Mouse (Mus musculus) heart, postnatal 25 days (tissue): Measurements from ENCODE around the gene Dglucy. TPM values are rescaled to one million over a fixed set of nuclear protein-coding genes. Genes with fewer than 3 reads are reported as not detected.
A peak's percentile ranks its signal among the peaks of the same experiment; 100 is the strongest.
"Not testable (repeated sequence)": the region's sequence is repeated elsewhere in the genome, so short reads cannot be mapped to it uniquely, and the experiment has no call there.

Experiments used
- DNase-seq: peaks from one replicate; pipeline ENCODE4 v3.0.0; 2022; ENCODE audit warnings: low spot score
- intact Hi-C: fragments of 180-260 bp; cut with DNase I; formaldehyde crosslinking; loops from one replicate; pipeline ENCODE4 v1.15.1; 2025
- total RNA-seq, 2 experiments: library from RNA; stranded (reverse); gene quantifications; 2 replicates each; pipeline ENCODE4 v1.2.3; 2021

Dglucy gene
- total RNA-seq, 2 experiments from 2014 or later: 60.4 to 61.1 TPM

GRCm38 (mm10) chr12:100776991-100777390, 1.9 kb upstream of the Dglucy start:
- DNase-seq: no peak

DNA sequence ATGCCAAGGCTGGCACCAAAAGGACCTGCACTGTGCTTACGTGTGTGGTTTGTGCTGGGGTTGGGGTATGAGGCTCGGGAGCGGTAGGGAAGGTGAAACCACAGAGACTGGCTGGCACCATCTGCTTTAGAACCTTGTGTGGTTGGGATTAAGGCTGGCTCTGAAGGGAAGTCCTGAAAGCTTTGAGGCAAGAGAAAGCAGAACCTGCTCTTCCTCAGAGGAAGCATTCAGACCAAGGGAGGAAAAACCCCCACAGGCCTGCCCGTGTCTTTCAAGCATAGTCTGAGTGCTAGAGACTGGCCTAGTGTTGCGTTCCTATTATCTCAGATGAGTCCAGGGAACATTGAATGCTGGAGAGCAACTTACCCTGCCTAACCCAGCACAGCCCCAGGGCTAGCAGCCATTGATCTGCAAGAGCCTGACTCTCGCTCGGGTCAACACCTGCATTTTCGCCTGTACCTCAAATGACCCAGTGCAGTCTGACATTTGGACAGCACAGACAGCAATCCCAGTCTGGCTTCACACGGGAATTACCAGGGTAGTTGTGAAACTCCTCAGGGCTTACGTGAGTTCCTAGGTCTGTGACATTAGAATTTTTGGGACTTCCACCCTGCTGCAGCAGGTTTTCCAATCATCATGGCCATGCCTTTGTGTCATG, 452 bp upstream of the Dglucy start:
- intact Hi-C loops: loop anchor here (5.0 kb wide), 2 partner anchors 51 to 146 kb away; partner anchors contain the start of gene Rps6ka5
- DNase-seq: peak; percentile 22

More at GRCm38 (mm10) chr12:100776991-100777390, 1.9 kb upstream of the Dglucy start:
- intact Hi-C loops: loop anchor here (5.0 kb wide), 2 partner anchors 50 to 145 kb away; partner anchors contain the start of gene Rps6ka5

DNA sequence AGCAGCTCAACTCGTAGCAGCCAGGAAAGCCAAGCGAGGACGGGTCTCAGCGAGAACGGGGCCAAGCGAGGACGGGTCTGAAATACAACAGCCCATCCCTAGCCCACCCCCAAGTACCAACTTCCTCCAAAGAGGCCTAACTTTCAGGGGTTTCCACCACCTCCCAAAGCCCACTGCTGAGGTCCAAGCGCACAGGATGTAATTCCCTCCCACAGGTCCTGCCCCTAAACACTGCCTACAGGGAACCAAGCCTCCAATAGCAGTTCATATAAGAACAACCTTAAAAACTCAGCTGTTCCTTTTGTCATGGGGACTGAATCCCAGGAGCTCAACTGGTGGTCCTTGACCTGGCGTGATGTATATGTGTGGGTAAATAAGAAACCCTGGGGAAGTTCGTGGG, 1.6 kb downstream of the Dglucy start:
- DNase-seq: no peak
- intact Hi-C loops: no loop called here

GRCm38 (mm10) chr12:100781428-100782120, 2.7 kb downstream of the Dglucy start:
- intact Hi-C loops: no loop called here
- DNase-seq: no peak

DNA sequence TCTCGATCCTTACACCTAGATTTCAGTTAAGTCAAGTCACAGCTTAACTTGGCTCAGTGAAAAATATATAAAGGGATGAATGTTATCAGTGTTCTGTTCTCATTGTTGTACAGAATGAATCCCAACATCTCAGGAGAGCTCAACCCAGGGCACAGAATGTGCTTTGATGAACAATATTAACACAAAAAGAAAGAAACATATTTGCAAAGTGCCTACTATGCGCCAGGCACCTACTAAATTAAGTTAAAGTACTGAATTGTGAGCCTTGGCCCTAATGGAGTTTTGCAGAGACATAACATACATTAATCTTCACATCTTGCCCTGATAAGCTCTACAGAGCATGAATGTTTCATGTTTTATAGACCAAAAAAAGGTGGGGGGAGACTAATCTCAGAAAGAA, 5.3 kb downstream of the Dglucy start:
- intact Hi-C loops: no loop called here
- no peak for DNase-seq

- DNase-seq: no peak
- intact Hi-C loops: no loop called here
These were observed 6.5 kb downstream of the Dglucy start for GRCm38 (mm10) chr12:100785344-100785743.

GRCm38 (mm10) chr12:100789981-100790550, 11.2 kb downstream of the Dglucy start:
- DNase-seq: no peak
- intact Hi-C loops: no loop called here

GRCm38 (mm10) chr12:100791425-100791824, 12.6 kb downstream of the Dglucy start:
- intact Hi-C loops: no loop called here
- DNase-seq: no peak

DNA sequence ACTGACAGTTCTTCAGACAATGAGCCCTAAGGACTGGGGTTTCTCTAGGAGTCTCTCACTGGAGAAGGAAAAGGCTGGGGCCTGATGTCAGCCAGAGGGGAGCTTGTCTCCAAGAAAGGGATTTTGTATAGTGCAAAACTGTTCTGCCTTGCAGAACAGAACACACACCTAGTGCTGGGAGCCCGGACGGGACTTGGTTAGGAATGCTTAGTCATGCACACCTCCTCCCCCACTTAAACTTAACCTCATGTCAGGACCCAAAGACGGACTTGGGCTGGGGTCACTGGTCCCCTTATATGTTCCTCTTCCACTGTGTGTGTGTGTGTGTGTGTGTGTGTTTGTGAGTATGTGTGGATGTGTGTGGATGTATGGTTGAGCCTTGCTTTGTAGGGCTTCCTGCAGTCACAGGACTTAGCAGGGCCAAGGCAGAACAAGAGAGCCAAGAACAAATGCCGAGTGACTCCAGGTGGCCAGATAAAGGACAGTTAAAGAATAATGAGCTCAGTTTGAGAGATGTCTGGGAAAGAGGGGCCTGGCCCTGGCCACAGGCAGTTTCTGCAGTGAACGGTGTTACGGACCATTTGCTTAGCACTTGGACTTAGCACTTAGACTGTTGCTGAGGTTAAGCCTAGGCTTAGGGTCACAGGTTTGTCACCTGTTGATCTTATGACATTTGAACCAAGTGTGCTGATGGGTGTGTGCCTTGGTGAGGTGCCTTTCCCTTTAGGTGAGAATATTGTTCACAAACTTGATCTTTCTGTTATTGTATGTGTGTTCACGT, 15.8 kb downstream of the Dglucy start:
- no peak for DNase-seq
- intact Hi-C loops: no loop called here

DNA sequence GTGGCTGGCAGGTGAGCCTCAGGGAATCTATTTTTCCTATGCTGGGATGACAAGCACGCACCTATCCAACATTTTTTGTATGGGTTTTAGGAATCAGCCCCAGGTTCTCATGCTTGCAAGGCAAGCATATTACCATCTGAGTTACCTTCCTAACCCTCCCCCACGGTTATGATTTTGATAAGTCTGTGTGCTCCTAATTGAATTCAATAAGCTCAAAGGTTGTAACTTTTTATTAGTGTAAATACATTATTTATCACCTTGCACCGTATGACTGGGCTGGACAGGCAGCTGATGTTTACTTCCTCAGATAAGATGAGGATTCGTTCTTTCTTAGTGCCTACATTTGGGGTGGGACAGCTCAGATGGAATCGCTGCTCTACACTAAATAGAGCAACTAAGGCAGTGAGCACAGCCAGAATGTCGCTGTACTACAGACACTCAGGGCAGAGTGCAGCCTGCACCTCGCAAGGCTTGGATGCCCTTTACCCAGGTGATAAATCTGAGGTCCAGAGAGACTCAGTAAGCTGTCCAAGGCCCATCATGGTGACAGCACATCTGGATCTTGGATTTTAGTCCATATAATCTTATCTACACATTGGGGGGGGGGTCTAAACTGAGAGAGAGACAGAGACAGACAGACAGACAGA, 16.7 kb downstream of the Dglucy start:
- no peak for DNase-seq
- intact Hi-C loops: no loop called here

DNA sequence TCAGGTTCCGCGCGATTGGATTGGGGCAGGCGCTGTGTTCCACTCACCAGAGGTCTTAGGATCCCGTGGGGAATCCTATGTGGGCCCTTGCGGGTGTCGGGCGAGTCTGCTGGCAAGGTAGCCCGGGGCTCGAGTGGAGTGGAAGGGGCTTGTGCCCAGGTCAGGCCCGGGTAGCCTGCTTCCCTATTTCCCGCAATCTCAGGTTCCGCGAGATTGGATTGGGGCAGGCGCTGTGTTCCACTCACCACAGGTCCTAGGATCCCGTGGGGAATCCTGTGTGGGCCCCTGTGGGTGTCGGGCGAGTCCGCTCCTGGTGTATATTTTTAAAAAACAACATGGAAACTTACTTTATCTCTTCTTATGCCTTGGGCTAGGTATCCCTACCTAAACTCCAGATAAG, 24.5 kb downstream of the Dglucy start:
- DNase-seq, intact Hi-C loops: not testable (repeated sequence)

- intact Hi-C loops: no loop called here
- no peak for DNase-seq
These were observed 28.4 kb downstream of the Dglucy start for GRCm38 (mm10) chr12:100807280-100807679.

DNA sequence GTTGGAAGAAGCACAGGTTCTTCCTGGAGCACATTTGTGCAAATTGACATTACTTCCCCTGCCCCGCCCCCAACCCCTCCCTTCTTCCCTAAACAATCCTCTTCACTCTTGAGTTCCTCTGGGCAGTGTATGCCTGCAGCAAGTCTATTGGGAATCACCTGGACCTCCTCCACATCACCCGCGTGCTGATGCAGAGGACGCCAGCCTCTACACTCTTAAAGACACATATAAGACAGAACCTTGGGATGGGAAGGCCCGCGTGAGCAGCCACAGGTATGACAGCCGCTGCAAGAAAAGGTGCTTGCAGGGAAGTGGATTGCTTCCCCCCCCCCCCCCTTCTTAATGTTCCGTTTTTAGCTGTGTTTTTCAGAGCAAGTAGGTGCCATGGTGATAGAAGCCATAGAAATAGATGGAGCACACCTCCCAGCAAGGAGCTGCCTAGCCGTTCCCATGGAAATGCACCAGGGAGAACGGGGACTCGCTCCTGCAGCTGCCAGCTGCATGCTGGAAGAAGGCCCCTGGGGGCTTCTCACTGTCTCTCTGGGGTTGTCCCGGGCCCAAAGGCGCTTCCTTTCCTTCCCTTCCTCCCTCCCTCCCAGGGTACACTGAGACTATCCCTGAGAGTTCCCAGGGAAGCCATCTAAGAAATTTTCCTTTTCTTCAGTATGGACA, 29.9 kb downstream of the Dglucy start:
- no peak for DNase-seq
- intact Hi-C loops: no loop called here

DNA sequence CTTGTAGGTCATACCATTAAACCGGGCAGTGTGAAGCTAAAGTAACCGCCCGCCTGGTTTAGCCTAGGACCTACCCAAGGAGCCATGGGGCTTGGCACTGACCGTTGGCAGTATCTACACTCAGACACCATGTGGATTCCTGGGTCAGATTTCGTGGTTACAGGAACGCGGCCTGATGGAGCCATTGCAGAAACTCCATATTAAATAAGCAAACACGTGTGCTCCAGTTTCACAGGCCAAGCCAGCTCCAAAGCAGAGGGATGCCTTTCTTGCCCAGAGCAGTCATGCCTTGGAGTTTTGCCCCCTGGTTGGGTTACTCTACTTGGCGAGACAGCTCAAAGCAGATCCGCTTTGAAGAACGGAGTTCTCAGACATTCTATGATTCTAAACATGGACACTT, 31.7 kb downstream of the Dglucy start:
- intact Hi-C loops: no loop called here
- DNase-seq: no peak

DNA sequence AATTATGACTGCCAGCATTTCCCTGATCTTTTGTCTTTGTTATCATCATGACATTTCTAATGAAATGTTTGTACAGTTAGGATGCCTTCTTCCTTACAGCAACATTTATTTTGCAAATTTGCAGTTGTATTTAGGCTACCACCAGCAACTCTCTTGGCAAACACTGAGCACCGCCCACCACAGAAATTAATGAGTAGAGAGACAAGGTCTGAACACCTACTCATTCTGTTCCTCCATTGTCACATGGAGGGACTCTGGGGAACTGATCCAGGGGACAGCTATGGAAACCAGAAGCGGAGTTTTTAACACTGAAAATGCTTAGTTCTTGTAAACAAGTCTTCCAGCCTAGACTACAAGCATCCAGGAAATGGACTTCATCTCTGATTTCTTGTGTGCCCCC, 35.0 kb downstream of the Dglucy start:
- intact Hi-C loops: no loop called here
- DNase-seq: no peak

- DNase-seq: no peak
- intact Hi-C loops: no loop called here
These were observed 35.8 kb downstream of the Dglucy start for GRCm38 (mm10) chr12:100814671-100815070.

- intact Hi-C loops: no loop called here
These were observed 38.0 kb downstream of the Dglucy start for GRCm38 (mm10) chr12:100816906-100817305.

DNA sequence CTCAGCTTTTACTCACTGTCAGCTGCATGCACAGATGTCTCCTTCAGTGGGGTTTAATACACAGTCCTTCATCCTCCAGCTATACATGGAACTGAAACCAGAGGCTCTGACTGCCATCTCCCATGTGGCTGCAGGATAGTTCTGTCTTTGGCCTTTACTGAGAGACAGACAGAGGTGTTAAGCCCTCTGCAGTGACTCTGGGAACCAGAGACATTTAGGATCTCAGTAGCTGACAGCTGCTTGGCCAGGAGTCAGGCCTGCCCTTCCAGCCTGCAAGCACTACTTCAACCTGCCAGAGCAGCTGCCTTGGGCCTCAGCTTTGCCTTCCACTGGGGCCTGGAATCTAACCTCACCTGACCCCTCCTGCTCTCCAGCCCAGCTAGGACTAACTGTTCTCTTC, 41.1 kb downstream of the Dglucy start:
- intact Hi-C loops: no loop called here

More at GRCm38 (mm10) chr12:100816906-100817305, 38.0 kb downstream of the Dglucy start:
- no peak for DNase-seq

GRCm38 (mm10) chr12:100831021-100831420, 52.2 kb downstream of the Dglucy start:
- DNase-seq: no peak
- intact Hi-C loops: no loop called here

More for the DNA sequence above, 41.1 kb downstream of the Dglucy start:
- peak; percentile 45 for DNase-seq
